ENCODE assay signal across 8 mouse cellular contexts in the genomic region with DNA sequence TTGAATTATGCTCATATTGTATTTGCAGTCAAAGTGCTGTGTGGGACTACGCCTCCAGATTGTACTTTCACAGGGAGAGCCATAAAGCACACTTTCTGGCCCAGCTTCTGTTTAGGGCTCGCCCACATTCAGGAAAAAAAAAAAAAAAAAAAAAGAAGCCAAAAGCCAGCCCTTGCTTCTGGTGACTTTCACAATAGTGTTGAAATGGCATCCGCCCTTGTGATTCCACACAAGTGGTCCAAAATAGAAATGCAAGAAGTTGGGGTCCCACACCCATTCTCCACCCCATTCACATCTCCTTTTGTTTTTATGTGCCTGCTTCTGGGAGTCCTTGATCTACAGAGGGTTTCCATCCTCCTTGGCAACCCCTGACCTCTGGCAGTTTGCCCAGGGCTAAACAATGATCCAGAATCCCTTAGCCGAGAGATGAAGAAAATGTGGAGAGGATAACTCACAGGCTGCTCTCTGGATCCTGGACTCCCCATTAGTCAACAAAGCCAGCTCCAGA.
DNase-seq lines count a peak whose midpoint lies in the region; ATAC-seq and TF ChIP-seq lines count a peak whose summit lies in the region.

No protein-coding gene starts in this region.

- no peak overlapping the region for H3K4me3 ChIP-seq in hindbrain, embryonic 12.5 days
- H3K4me3 ChIP-seq in midbrain, postnatal 0 days (ENCODE audit: low read depth, low read length), result no peak overlapping the region

- H3K4me2 ChIP-seq in hindbrain, embryonic 12.5 days (replicated peaks), result no peak overlapping the region
- no peak overlapping the region for H3K4me2 ChIP-seq in midbrain, postnatal 0 days (ENCODE audit: low read depth, low read length, poor library complexity, severe bottlenecking)

- peak overlapping the region; percentile 0; the same call in 1 of the 2 replicates for H3K27ac ChIP-seq in hindbrain, embryonic 12.5 days
- H3K27ac ChIP-seq in midbrain, postnatal 0 days (ENCODE audit: low read depth, low read length), result no peak overlapping the region

- no peak for TF ChIP-seq CTCF in midbrain, postnatal 0 days (IDR thresholded peaks at IDR 0.05)

- H3K36me3 ChIP-seq in hindbrain, embryonic 12.5 days, result no peaks in the 10 kb centered on the region
- no peaks in the 10 kb centered on the region for H3K36me3 ChIP-seq in midbrain, postnatal 0 days (ENCODE audit: insufficient read depth, low read length)

- WGBS in hindbrain, embryonic 12.5 days, result 31% methylated on average over 4 of the region's 4 CpGs
- 38% methylated on average over 4 of the region's 4 CpGs for WGBS in midbrain, postnatal 0 days

- DNase-seq in ES-CJ7 (ENCODE audit: low read depth, low spot score) (peak; percentile 97), ZHBTc4 (ENCODE audit: low read depth, low spot score) (peak; percentile 93)
- peak; percentile 78 for DNase-seq in gastrocnemius, postnatal 10 days
- peak; percentile 26 to 28 for DNase-seq in left cerebral cortex, postnatal 36 days (ENCODE audit: low spot score in 2 of 2)
- DNase-seq in midbrain, postnatal 0 days (ENCODE audit: low spot score), result peak; percentile 58
- DNase-seq in thymus, postnatal 10 days (ENCODE audit: low spot score in 2 of 2), result no peak

- intact Hi-C loops in left cerebral cortex, postnatal 36 days (cut with DNase I), result no loop called here

- H3K9me3 ChIP-seq in hindbrain, embryonic 12.5 days (replicated peaks), result no peaks in the 10 kb centered on the region
- H3K9me3 ChIP-seq in midbrain, postnatal 0 days (ENCODE audit: low read length), result no peaks in the 10 kb centered on the region

- ATAC-seq in hindbrain, embryonic 12.5 days (ENCODE audit: low FRiP score), result peak; percentile 82
- ATAC-seq in midbrain, postnatal 0 days (ENCODE audit: low FRiP score), result no peak
- ATAC-seq in CD4-positive, CD25-positive, alpha-beta regulatory T cell, adult 4 months, result no peak

- no peak overlapping the region for H3K9ac ChIP-seq in hindbrain, embryonic 12.5 days
- H3K9ac ChIP-seq in midbrain, postnatal 0 days (replicated peaks; ENCODE audit: low read length, poor library complexity, severe bottlenecking), result no peak overlapping the region

- peaks cover 18% of the 10 kb centered on the region for H3K4me1 ChIP-seq in hindbrain, embryonic 12.5 days
- H3K4me1 ChIP-seq in midbrain, postnatal 0 days (ENCODE audit: insufficient read depth, low read length), result no peaks in the 10 kb centered on the region

- H3K27me3 ChIP-seq in hindbrain, embryonic 12.5 days, result no peaks in the 10 kb centered on the region
- H3K27me3 ChIP-seq in midbrain, postnatal 0 days (ENCODE audit: insufficient read depth, low read length), result no peaks in the 10 kb centered on the region

Comparison
In these comparisons a context has a peak if more than half of its experiments do, and no peak if none do; other contexts are left out.
1. DNase-seq: peak in ES-CJ7 (single experiment), ZHBTc4 (single experiment), gastrocnemius, postnatal 10 days (single experiment), left cerebral cortex, postnatal 36 days (2 of 2) and midbrain, postnatal 0 days (single experiment); none in thymus, postnatal 10 days (0 of 2).